Mouse (Mus musculus) stomach, postnatal 0 days (tissue): ENCODE measurements around the gene A4galt. TPM values are rescaled to one million over a fixed set of nuclear protein-coding genes. Genes with fewer than 3 reads are reported as not detected.
A peak's percentile ranks its signal among the peaks of the same experiment; 100 is the strongest.

Experiments used
- ATAC-seq: fragments of 200-750 bp; cut with Nextera tagmentation; 2 replicates; pipeline ENCODE4 v1.8.0; 2017; ENCODE audit not compliant: low FRiP score, low TSS enrichment
- DNase-seq: peaks from one replicate; pipeline ENCODE4 v3.0.0-alpha.2; 2016; ENCODE audit warnings: low spot score
- H3K27ac ChIP-seq: fragments of 300-500 bp; sonication (generic); replicated peaks from 2 replicates; pipeline ENCODE4 v1.5.1; 2014; ENCODE audit warnings: mild to moderate bottlenecking, control low read depth
- H3K27me3 ChIP-seq: fragments of 300-500 bp; sonication (generic); 2 replicates; pipeline ENCODE4 v1.6.1; 2014; ENCODE audit warnings: low read length; ENCODE audit not compliant: control insufficient read depth, insufficient read depth
- H3K36me3 ChIP-seq: fragments of 300-500 bp; sonication (generic); 2 replicates; pipeline ENCODE4 v1.6.1; 2014; ENCODE audit warnings: low read length, mixed read lengths; ENCODE audit not compliant: control insufficient read depth, insufficient read depth
- H3K4me1 ChIP-seq: fragments of 300-500 bp; sonication (generic); replicated peaks from 2 replicates; pipeline ENCODE4 v1.6.1; 2014; ENCODE audit warnings: antibody characterized with exemption; ENCODE audit not compliant: control insufficient read depth, insufficient read depth
- H3K4me2 ChIP-seq: fragments of 300-500 bp; sonication (generic); replicated peaks from 2 replicates; pipeline ENCODE4 v1.6.1; 2014; ENCODE audit warnings: low read depth, mild to moderate bottlenecking, control low read depth, moderate library complexity
- H3K4me3 ChIP-seq: fragments of 300-500 bp; sonication (generic); 2 replicates; pipeline ENCODE4 v1.5.1; 2014; ENCODE audit warnings: low read depth, low read length, control low read depth
- H3K9ac ChIP-seq: fragments of 300-500 bp; sonication (generic); 2 replicates; pipeline ENCODE4 v1.6.1; 2014; ENCODE audit warnings: mild to moderate bottlenecking, low read length, control low read depth, mixed read lengths
- H3K9me3 ChIP-seq: fragments of 300-500 bp; sonication (generic); 2 replicates; pipeline ENCODE4 v1.6.1; 2016; ENCODE audit warnings: low read length; ENCODE audit not compliant: control insufficient read depth
- CTCF ChIP-seq: IDR thresholded peaks from 2 replicates; pipeline ENCODE4 v1.5.1; 2016; ENCODE audit warnings: antibody characterized with exemption, low read depth, mild to moderate bottlenecking, moderate library complexity
- EP300 ChIP-seq: optimal IDR thresholded peaks from 2 replicates; pipeline ENCODE3; 2016; ENCODE audit warnings: antibody characterized with exemption
- WGBS: fragments of 180-500 bp; shearing (Covaris S2); extraction: QIAGEN DNeasy Blood & Tissue Kit; methylation state at CpG from one replicate; pipeline ENCODE4 v1.1.7; 2014; 5-methylcytosine and 5-hydroxymethylcytosine counted together
- polyA plus RNA-seq: library from polyadenylated mRNA; unstranded; fragments of >200 nt; fragmentation: Nextera tagmentation; extraction: Ambion mirVana; gene quantifications from 2 replicates; pipeline ENCODE4 v1.2.1, GENCODE M21; 2015

The A4galt gene
- polyA plus RNA-seq, 1 experiment from 2014 or later = 23.0 TPM

DNA sequence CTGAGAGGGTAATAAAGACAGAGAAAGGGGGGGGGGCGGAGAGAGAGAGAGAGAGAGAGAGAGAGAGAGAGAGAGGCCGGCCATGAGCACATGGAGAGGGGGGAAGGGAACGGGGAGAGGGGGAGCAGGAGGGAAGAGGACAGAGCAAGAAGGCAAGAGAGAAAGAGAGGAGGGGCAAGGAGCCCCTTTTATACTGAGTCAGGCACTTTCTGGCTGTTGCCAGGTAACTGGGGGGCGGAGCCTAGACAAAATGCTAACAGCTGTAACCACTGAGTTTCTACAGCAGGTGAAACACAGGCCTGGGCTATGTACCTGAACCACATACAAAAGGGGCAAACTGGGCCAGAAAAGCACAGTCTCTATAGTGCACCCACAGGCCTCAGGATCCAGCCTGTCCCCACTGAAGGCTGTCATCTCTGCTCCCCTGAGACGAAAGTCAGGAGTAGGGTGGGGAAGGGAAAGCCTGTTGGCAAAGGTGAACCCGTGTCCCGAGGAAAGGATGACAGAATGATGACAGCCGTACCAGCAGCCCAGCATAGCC is 45.3 kb upstream of the A4galt start:
- 0 out of 2 replicates have a peak, but pooled peaks have one; percentile 22 for ATAC-seq
- H3K4me3 ChIP-seq = no peak overlapping the region
- WGBS = 38% methylated on average over 6 of the region's 8 CpGs
- no peak overlapping the region for H3K27ac ChIP-seq
- no peak overlapping the region for H3K4me2 ChIP-seq
- H3K36me3 ChIP-seq = 0 out of 2 replicates have a peak, but pooled peaks cover 6% of the 10 kb centered on the region
- H3K27me3 ChIP-seq = no peaks in the 10 kb centered on the region
- H3K9me3 ChIP-seq = no peaks in the 10 kb centered on the region
- no peaks in the 10 kb centered on the region for H3K4me1 ChIP-seq
- no peak overlapping the region for H3K9ac ChIP-seq
- DNase-seq = peak; percentile 17
- TF ChIP-seq EP300 = no peak
- TF ChIP-seq CTCF = no peak

DNA sequence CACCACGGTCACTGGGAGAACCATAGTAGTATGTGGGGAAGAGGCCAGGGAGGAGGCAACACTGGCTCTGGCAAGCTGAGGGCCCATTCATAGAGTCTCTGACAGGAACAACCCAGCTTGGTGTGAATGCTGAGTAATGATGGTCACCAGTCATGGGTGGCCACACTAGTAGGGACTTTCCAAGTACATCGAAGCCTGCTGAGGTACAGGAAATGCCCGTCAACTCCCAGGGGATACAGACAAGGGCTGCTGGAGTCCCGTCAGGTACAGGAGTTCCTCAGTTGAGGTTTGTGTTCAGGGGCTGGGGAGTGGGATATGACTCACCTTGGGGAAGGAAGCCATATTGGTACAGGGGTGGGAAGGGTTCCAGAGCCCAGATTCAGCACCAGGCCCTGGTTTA is 44.5 kb upstream of the A4galt start:
- TF ChIP-seq EP300 (no peak), CTCF (no peak)

DNA sequence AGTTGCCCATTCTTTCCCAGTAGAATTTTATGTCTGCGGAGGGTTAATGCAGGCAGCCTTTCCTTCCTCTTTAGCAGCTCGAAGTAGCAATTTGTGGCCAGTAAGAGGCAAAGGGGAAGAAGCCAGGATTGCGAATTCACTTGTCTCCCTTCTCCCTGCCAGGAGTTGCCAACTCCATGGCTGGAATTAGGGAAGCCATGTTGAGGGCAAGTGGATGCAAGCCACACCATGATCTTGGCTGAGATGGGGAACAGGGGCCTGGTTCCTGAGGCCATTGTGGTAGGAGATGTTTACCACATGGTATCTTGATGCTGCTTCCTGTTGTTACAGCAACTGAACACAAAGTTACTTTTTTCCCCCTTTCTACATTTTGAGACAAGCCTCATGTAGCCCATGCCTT is 43.4 kb upstream of the A4galt start:
- DNase-seq (no peak), ATAC-seq (no peak)
- Histone ChIP-seq H3K4me2 (no peak overlapping the region), H3K36me3 (0 out of 2 replicates have a peak, but pooled peaks cover 6% of the 10 kb centered on the region), H3K27ac (no peak overlapping the region; the same call in 1 of the 2 replicates), H3K27me3 (no peaks in the 10 kb centered on the region), H3K4me3 (no peak overlapping the region), H3K9ac (no peak overlapping the region), H3K9me3 (no peaks in the 10 kb centered on the region), H3K4me1 (no peaks in the 10 kb centered on the region)
- 71% methylated on average over 3 of the region's 3 CpGs for WGBS
- TF ChIP-seq CTCF (no peak), EP300 (no peak)

More for the DNA sequence above, 44.5 kb upstream of the A4galt start:
- H3K27ac ChIP-seq = no peak overlapping the region
- H3K9ac ChIP-seq = no peak overlapping the region
- 0 out of 2 replicates have a peak, but pooled peaks cover 6% of the 10 kb centered on the region for H3K36me3 ChIP-seq
- H3K4me3 ChIP-seq = no peak overlapping the region
- H3K4me2 ChIP-seq = no peak overlapping the region
- H3K4me1 ChIP-seq = no peaks in the 10 kb centered on the region
- no peaks in the 10 kb centered on the region for H3K27me3 ChIP-seq
- WGBS = 87% methylated on average over 4 of the region's 4 CpGs
- ATAC-seq = no peak
- no peaks in the 10 kb centered on the region for H3K9me3 ChIP-seq
- no peak for DNase-seq

DNA sequence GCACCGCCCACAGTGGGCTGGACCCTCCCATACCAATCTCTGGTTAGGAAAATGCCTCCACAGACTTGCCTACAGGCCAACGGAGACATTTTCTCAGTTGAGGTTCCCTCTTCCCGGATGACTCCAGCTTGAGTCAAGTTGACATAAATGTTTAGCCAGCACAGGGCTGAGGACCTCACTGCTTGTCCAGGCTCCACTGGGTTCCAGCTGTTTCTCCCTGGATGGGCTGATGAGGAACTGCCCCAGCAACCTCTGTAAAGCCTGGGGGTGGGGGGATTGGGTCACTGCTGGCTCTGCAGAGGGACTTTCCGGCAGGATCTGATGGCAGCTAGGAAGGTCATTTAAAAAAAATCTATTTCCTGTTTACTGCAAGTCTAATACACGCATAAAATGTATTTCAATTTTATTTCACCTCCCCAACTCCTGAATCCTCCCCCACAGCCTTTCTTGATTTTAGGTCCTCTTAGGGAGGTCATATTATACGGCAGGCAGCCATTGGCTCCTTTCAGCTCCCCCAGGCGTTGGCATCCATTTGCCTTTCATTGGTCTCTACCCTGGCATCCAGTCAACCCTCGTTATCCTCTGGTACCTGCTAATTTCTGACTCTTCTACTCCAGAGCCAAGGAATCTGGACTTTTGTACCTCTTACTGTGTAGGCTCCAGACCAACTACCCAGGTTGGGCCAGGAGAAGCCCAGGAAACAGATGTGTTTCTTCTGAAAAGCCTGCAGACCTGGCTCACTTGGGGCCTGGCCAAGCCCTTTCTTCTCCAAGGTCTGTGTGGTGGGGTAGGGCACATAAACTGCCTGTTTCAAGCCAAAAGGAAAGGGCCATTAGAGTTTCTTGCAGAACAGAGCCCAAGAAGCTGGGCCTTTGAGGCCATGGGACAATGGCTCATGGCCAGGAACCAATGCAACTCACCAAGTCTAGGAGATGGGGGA is 42.4 kb upstream of the A4galt start:
- TF ChIP-seq CTCF (no peak), EP300 (no peak)
- Histone ChIP-seq H3K27ac (peak overlapping the region; percentile 67), H3K9ac (no peak overlapping the region), H3K4me2 (no peak overlapping the region), H3K4me1 (no peaks in the 10 kb centered on the region), H3K27me3 (no peaks in the 10 kb centered on the region), H3K4me3 (no peak overlapping the region), H3K36me3 (0 out of 2 replicates have a peak, but pooled peaks cover 2% of the 10 kb centered on the region), H3K9me3 (no peaks in the 10 kb centered on the region)
- DNase-seq = no peak
- no peak for ATAC-seq
- WGBS = 64% methylated on average over 8 of the region's 8 CpGs

DNA sequence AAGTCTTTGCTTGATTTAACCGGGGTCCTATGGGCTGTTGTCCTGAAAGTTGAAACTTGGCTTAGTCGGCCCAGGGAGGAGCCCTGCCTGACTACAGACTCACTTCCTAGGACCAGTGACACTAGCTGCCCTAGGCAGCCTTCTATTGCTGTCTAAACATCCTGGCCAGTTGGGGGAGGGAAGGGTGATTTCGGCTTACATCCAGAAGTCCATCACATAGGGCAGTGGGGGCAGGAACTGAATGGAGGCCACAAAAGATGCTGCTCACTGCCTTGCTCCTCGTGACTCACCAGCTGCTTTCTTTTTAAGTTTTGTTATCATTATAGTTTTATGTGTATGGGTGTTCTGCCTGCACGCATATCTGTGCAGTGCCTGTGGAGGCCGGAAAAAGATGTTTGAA is 41.6 kb upstream of the A4galt start:
- WGBS = 48% methylated on average over 6 of the region's 6 CpGs

More for the DNA sequence above, 41.6 kb upstream of the A4galt start:
- Histone ChIP-seq H3K4me1 (no peaks in the 10 kb centered on the region), H3K4me2 (no peak overlapping the region), H3K9ac (no peak overlapping the region), H3K27me3 (no peaks in the 10 kb centered on the region), H3K27ac (peak overlapping the region; percentile 67), H3K9me3 (no peaks in the 10 kb centered on the region), H3K36me3 (0 out of 2 replicates have a peak, but pooled peaks cover under 1% of the 10 kb centered on the region), H3K4me3 (no peak overlapping the region)
- DNase-seq = no peak
- ATAC-seq = peak; percentile 36; the same call in 1 of the 2 replicates
- TF ChIP-seq EP300 = no peak
- TF ChIP-seq CTCF = no peak
